Mouse (Mus musculus): ENCODE data around the gene Ankrd66. TPM values are rescaled to one million over a fixed set of nuclear protein-coding genes. Genes with fewer than 3 reads are reported as not detected.
"Not testable (repeated sequence)": the region's sequence is repeated elsewhere in the genome, so short reads cannot be mapped to it uniquely, and the experiment has no call there.

The Ankrd66 gene
- polyA plus RNA-seq, 1 experiment from 2014 or later, result 0.36 TPM

GRCm38 (mm10) chr17:43501631-43502030, 41.8 kb downstream of the Ankrd66 start:
- H3K9ac ChIP-seq (replicated peaks; ENCODE audit: low read length), result no peak overlapping the region
- no peak for DNase-seq (ENCODE audit: low spot score)
- no peak overlapping the region for H3K4me2 ChIP-seq (ENCODE audit: low read depth, low read length)
- WGBS, result 99% methylated on average over 5 of the region's 5 CpGs
- H3K27me3 ChIP-seq (ENCODE audit: control insufficient read depth, insufficient read depth, low read length), result no peaks in the 10 kb centered on the region
- no peak overlapping the region for H3K27ac ChIP-seq (replicated peaks; ENCODE audit: low read depth, low read length)
- ATAC-seq (replicated peaks; ENCODE audit: insufficient number of reproducible peaks, low FRiP score, low TSS enrichment, low read depth), result no peak
- H3K9me3 ChIP-seq (replicated peaks; ENCODE audit: control insufficient read depth, low read length), result no peaks in the 10 kb centered on the region
- no peaks in the 10 kb centered on the region for H3K36me3 ChIP-seq (replicated peaks; ENCODE audit: control insufficient read depth, insufficient read depth, low read depth, low read length)
- H3K4me3 ChIP-seq (ENCODE audit: low read depth, low read length), result no peak overlapping the region
- no peaks in the 10 kb centered on the region for H3K4me1 ChIP-seq (ENCODE audit: control insufficient read depth, insufficient read depth, low read length)

- Histone ChIP-seq H3K4me1 (ENCODE audit: control insufficient read depth, insufficient read depth, low read length) (no peaks in the 10 kb centered on the region), H3K4me3 (ENCODE audit: low read depth, low read length) (no peak overlapping the region), H3K27me3 (ENCODE audit: control insufficient read depth, insufficient read depth, low read length) (no peaks in the 10 kb centered on the region), H3K9me3 (replicated peaks; ENCODE audit: control insufficient read depth, low read length) (no peaks in the 10 kb centered on the region), H3K27ac (replicated peaks; ENCODE audit: low read depth, low read length) (no peak overlapping the region), H3K9ac (replicated peaks; ENCODE audit: low read length) (no peak overlapping the region), H3K36me3 (replicated peaks; ENCODE audit: control insufficient read depth, insufficient read depth, low read depth, low read length) (no peaks in the 10 kb centered on the region), H3K4me2 (ENCODE audit: low read depth, low read length) (no peak overlapping the region)
- ATAC-seq (replicated peaks; ENCODE audit: insufficient number of reproducible peaks, low FRiP score, low TSS enrichment, low read depth) (no peak), DNase-seq (ENCODE audit: low spot score) (no peak)
- WGBS, result 80% methylated on average over 3 of the region's 3 CpGs
Measured at GRCm38 (mm10) chr17:43501223-43501622, 42.2 kb downstream of the Ankrd66 start.

GRCm38 (mm10) chr17:43500513-43500912, 42.9 kb downstream of the Ankrd66 start:
- WGBS, result 82% methylated on average over 1 of the region's 1 CpGs

GRCm38 (mm10) chr17:43497521-43497920, 45.9 kb downstream of the Ankrd66 start:
- H3K4me3 ChIP-seq (ENCODE audit: low read depth, low read length), result no peak overlapping the region
- no peak overlapping the region for H3K4me2 ChIP-seq (ENCODE audit: low read depth, low read length)
- no peaks in the 10 kb centered on the region for H3K4me1 ChIP-seq (ENCODE audit: control insufficient read depth, insufficient read depth, low read length)
- no peaks in the 10 kb centered on the region for H3K27me3 ChIP-seq (ENCODE audit: control insufficient read depth, insufficient read depth, low read length)
- ATAC-seq (replicated peaks; ENCODE audit: insufficient number of reproducible peaks, low FRiP score, low TSS enrichment, low read depth) (no peak), DNase-seq (ENCODE audit: low spot score) (no peak)
- H3K9ac ChIP-seq (replicated peaks; ENCODE audit: low read length), result no peak overlapping the region
- no peak overlapping the region for H3K27ac ChIP-seq (replicated peaks; ENCODE audit: low read depth, low read length)
- no peaks in the 10 kb centered on the region for H3K9me3 ChIP-seq (replicated peaks; ENCODE audit: control insufficient read depth, low read length)
- no peaks in the 10 kb centered on the region for H3K36me3 ChIP-seq (replicated peaks; ENCODE audit: control insufficient read depth, insufficient read depth, low read depth, low read length)
- WGBS, result 83% methylated on average over 4 of the region's 4 CpGs

More at GRCm38 (mm10) chr17:43500513-43500912, 42.9 kb downstream of the Ankrd66 start:
- Histone ChIP-seq H3K4me1 (ENCODE audit: control insufficient read depth, insufficient read depth, low read length) (no peaks in the 10 kb centered on the region), H3K36me3 (replicated peaks; ENCODE audit: control insufficient read depth, insufficient read depth, low read depth, low read length) (no peaks in the 10 kb centered on the region), H3K9me3 (replicated peaks; ENCODE audit: control insufficient read depth, low read length) (no peaks in the 10 kb centered on the region), H3K4me3 (ENCODE audit: low read depth, low read length) (no peak overlapping the region), H3K27ac (replicated peaks; ENCODE audit: low read depth, low read length) (no peak overlapping the region), H3K9ac (replicated peaks; ENCODE audit: low read length) (no peak overlapping the region), H3K27me3 (ENCODE audit: control insufficient read depth, insufficient read depth, low read length) (no peaks in the 10 kb centered on the region), H3K4me2 (ENCODE audit: low read depth, low read length) (no peak overlapping the region)
- DNase-seq (ENCODE audit: low spot score) (no peak), ATAC-seq (replicated peaks; ENCODE audit: insufficient number of reproducible peaks, low FRiP score, low TSS enrichment, low read depth) (no peak)

- H3K4me1 ChIP-seq (ENCODE audit: control insufficient read depth, insufficient read depth, low read length), result no peaks in the 10 kb centered on the region
- DNase-seq (ENCODE audit: low spot score), result no peak
- no peaks in the 10 kb centered on the region for H3K27me3 ChIP-seq (ENCODE audit: control insufficient read depth, insufficient read depth, low read length)
- no peak overlapping the region for H3K9ac ChIP-seq (replicated peaks; ENCODE audit: low read length)
- ATAC-seq (replicated peaks; ENCODE audit: insufficient number of reproducible peaks, low FRiP score, low TSS enrichment, low read depth), result no peak
- H3K36me3 ChIP-seq (replicated peaks; ENCODE audit: control insufficient read depth, insufficient read depth, low read depth, low read length), result no peaks in the 10 kb centered on the region
- H3K27ac ChIP-seq (replicated peaks; ENCODE audit: low read depth, low read length), result no peak overlapping the region
- WGBS, result 79% methylated on average over 5 of the region's 5 CpGs
- no peak overlapping the region for H3K4me3 ChIP-seq (ENCODE audit: low read depth, low read length)
- no peaks in the 10 kb centered on the region for H3K9me3 ChIP-seq (replicated peaks; ENCODE audit: control insufficient read depth, low read length)
- H3K4me2 ChIP-seq (ENCODE audit: low read depth, low read length), result no peak overlapping the region
Measured at GRCm38 (mm10) chr17:43495502-43495901, 47.9 kb downstream of the Ankrd66 start.

GRCm38 (mm10) chr17:43490371-43490770, 53.1 kb downstream of the Ankrd66 start:
- H3K4me1 ChIP-seq (ENCODE audit: control insufficient read depth, insufficient read depth, low read length); H3K9ac ChIP-seq (replicated peaks; ENCODE audit: low read length); H3K27ac ChIP-seq (replicated peaks; ENCODE audit: low read depth, low read length): not testable (repeated sequence)

GRCm38 (mm10) chr17:43488439-43489151, 54.8 kb downstream of the Ankrd66 start:
- Histone ChIP-seq H3K4me3 (ENCODE audit: low read depth, low read length) (no peak overlapping the region), H3K27ac (replicated peaks; ENCODE audit: low read depth, low read length) (no peak overlapping the region), H3K36me3 (replicated peaks; ENCODE audit: control insufficient read depth, insufficient read depth, low read depth, low read length) (no peaks in the 10 kb centered on the region), H3K4me1 (ENCODE audit: control insufficient read depth, insufficient read depth, low read length) (no peaks in the 10 kb centered on the region), H3K9ac (replicated peaks; ENCODE audit: low read length) (no peak overlapping the region), H3K9me3 (replicated peaks; ENCODE audit: control insufficient read depth, low read length) (no peaks in the 10 kb centered on the region), H3K4me2 (ENCODE audit: low read depth, low read length) (no peak overlapping the region), H3K27me3 (ENCODE audit: control insufficient read depth, insufficient read depth, low read length) (no peaks in the 10 kb centered on the region)
- DNase-seq (ENCODE audit: low spot score) (no peak), ATAC-seq (replicated peaks; ENCODE audit: insufficient number of reproducible peaks, low FRiP score, low TSS enrichment, low read depth) (no peak)
- WGBS, result 94% methylated on average over 2 of the region's 2 CpGs

More at GRCm38 (mm10) chr17:43490371-43490770, 53.1 kb downstream of the Ankrd66 start:
- H3K27me3 ChIP-seq (ENCODE audit: control insufficient read depth, insufficient read depth, low read length); H3K36me3 ChIP-seq (replicated peaks; ENCODE audit: control insufficient read depth, insufficient read depth, low read depth, low read length); H3K4me3 ChIP-seq (ENCODE audit: low read depth, low read length); ATAC-seq (replicated peaks; ENCODE audit: insufficient number of reproducible peaks, low FRiP score, low TSS enrichment, low read depth); H3K9me3 ChIP-seq (replicated peaks; ENCODE audit: control insufficient read depth, low read length); DNase-seq (ENCODE audit: low spot score); H3K4me2 ChIP-seq (ENCODE audit: low read depth, low read length): not testable (repeated sequence)
- 98% methylated on average over 5 of the region's 10 CpGs for WGBS

- DNase-seq (ENCODE audit: low spot score), result no peak
- no peak overlapping the region for H3K4me2 ChIP-seq (ENCODE audit: low read depth, low read length)
- H3K27ac ChIP-seq (replicated peaks; ENCODE audit: low read depth, low read length), result no peak overlapping the region
- ATAC-seq (replicated peaks; ENCODE audit: insufficient number of reproducible peaks, low FRiP score, low TSS enrichment, low read depth), result no peak
- H3K9ac ChIP-seq (replicated peaks; ENCODE audit: low read length), result no peak overlapping the region
- no peaks in the 10 kb centered on the region for H3K36me3 ChIP-seq (replicated peaks; ENCODE audit: control insufficient read depth, insufficient read depth, low read depth, low read length)
- H3K4me1 ChIP-seq (ENCODE audit: control insufficient read depth, insufficient read depth, low read length), result no peaks in the 10 kb centered on the region
- H3K9me3 ChIP-seq (replicated peaks; ENCODE audit: control insufficient read depth, low read length), result no peaks in the 10 kb centered on the region
- no peak overlapping the region for H3K4me3 ChIP-seq (ENCODE audit: low read depth, low read length)
- 83% methylated on average over 3 of the region's 3 CpGs for WGBS
- no peaks in the 10 kb centered on the region for H3K27me3 ChIP-seq (ENCODE audit: control insufficient read depth, insufficient read depth, low read length)
Measured at GRCm38 (mm10) chr17:43485982-43486381, 57.5 kb downstream of the Ankrd66 start.

Data from embryonic facial prominence, embryonic 11.5 days (tissue).